17 mouse cellular contexts compared by ENCODE assay signal in genomic region chr5:76016086-76016485, GRCm38 (mm10). TPM values are rescaled to one million over a fixed set of nuclear protein-coding genes. Genes with fewer than 3 reads are reported as not detected.
DNase-seq lines count a peak whose midpoint lies in the region; ATAC-seq lines count a peak whose summit lies in the region.
"Had no signal": no experiment of that assay in that cellular context is flagged by ENCODE, and none has a peak within 500 bp of the region (broad histone marks: within the 10 kb centered on the region; RNA-seq: fewer than 3 reads in every experiment).

No protein-coding gene starts in this region.

- peak overlapping the region; percentile 52; the same call in 1 of the 2 replicates for H3K27ac ChIP-seq in heart, embryonic 10.5 days
- 0 out of 2 replicates have a peak overlapping the region, but pooled peaks have one; percentile 28 for H3K27ac ChIP-seq in kidney, embryonic 15.5 days
- no peak overlapping the region for H3K27ac ChIP-seq in hindbrain, embryonic 14.5 days
- H3K27ac ChIP-seq: forebrain, embryonic 15.5 days; limb, embryonic 12.5 days; midbrain, embryonic 12.5 days had no signal

- H3K9ac ChIP-seq in kidney, embryonic 15.5 days, result no peak overlapping the region
- no peak overlapping the region for H3K9ac ChIP-seq in hindbrain, embryonic 14.5 days
- H3K9ac ChIP-seq: forebrain, embryonic 15.5 days; limb, embryonic 12.5 days; midbrain, embryonic 12.5 days had no signal

- intact Hi-C loops in heart, postnatal 36 days (cut with DNase I), result no loop called here

- H3K4me3 ChIP-seq in heart, embryonic 10.5 days, result no peak overlapping the region
- H3K4me3 ChIP-seq in kidney, embryonic 15.5 days (replicated peaks), result no peak overlapping the region
- no peak overlapping the region for H3K4me3 ChIP-seq in hindbrain, embryonic 14.5 days (replicated peaks; ENCODE audit: low read length)
- H3K4me3 ChIP-seq: forebrain, embryonic 15.5 days; limb, embryonic 12.5 days; midbrain, embryonic 12.5 days; myocyte had no signal

- no peaks in the 10 kb centered on the region for H3K9me3 ChIP-seq in heart, embryonic 10.5 days
- no peaks in the 10 kb centered on the region for H3K9me3 ChIP-seq in kidney, embryonic 15.5 days (replicated peaks)
- H3K9me3 ChIP-seq in hindbrain, embryonic 14.5 days (ENCODE audit: control insufficient read depth, low read length), result no peaks in the 10 kb centered on the region
- H3K9me3 ChIP-seq: forebrain, embryonic 15.5 days; G1E; limb, embryonic 12.5 days; midbrain, embryonic 12.5 days had no signal

- WGBS in heart, embryonic 10.5 days, result 48% methylated on average over 8 of the region's 8 CpGs
- 17% methylated on average over 8 of the region's 8 CpGs for WGBS in kidney, embryonic 15.5 days
- WGBS in hindbrain, embryonic 14.5 days, result 77% methylated on average over 8 of the region's 8 CpGs

- H3K4me2 ChIP-seq in kidney, embryonic 15.5 days, result peak overlapping the region; percentile 15; the same call in 1 of the 2 replicates
- H3K4me2 ChIP-seq in hindbrain, embryonic 14.5 days (replicated peaks), result no peak overlapping the region
- H3K4me2 ChIP-seq: forebrain, embryonic 15.5 days; limb, embryonic 12.5 days; midbrain, embryonic 12.5 days had no signal

- no peak for DNase-seq in heart, embryonic 10.5 days (ENCODE audit: low spot score)
- DNase-seq in heart, postnatal 36 days, result no peak
- DNase-seq in adrenal gland, adult 8-10 months, result peak; percentile 45
- DNase-seq in adrenal gland, postnatal 36 days, result peak; percentile 57 to 58
- no peak for DNase-seq in yolk sac, embryonic 10.5 days (ENCODE audit: low spot score)
- no peak for DNase-seq in right cerebral cortex, postnatal 14 days
- no peak for DNase-seq in hindbrain, embryonic 14.5 days (ENCODE audit: low spot score)
- DNase-seq: cerebellum, adult 8-10 months; gastrocnemius, postnatal 10 days; lung, postnatal 14 days; thymus, adult 2 months had no signal

- no peaks in the 10 kb centered on the region for H3K4me1 ChIP-seq in heart, embryonic 10.5 days
- no peaks in the 10 kb centered on the region for H3K4me1 ChIP-seq in kidney, embryonic 15.5 days
- H3K4me1 ChIP-seq in hindbrain, embryonic 14.5 days (replicated peaks; ENCODE audit: control insufficient read depth, insufficient read depth, low read length), result no peaks in the 10 kb centered on the region
- H3K4me1 ChIP-seq: forebrain, embryonic 15.5 days; limb, embryonic 12.5 days; midbrain, embryonic 12.5 days had no signal

- 0 out of 2 replicates have a peak, but pooled peaks have one; percentile 25 for ATAC-seq in kidney, embryonic 15.5 days (replicated peaks; ENCODE audit: low FRiP score)
- ATAC-seq in hindbrain, embryonic 14.5 days (ENCODE audit: low FRiP score), result no peak
- ATAC-seq: forebrain, embryonic 15.5 days had no signal

- H3K36me3 ChIP-seq in heart, embryonic 10.5 days, result no peaks in the 10 kb centered on the region
- no peaks in the 10 kb centered on the region for H3K36me3 ChIP-seq in kidney, embryonic 15.5 days
- H3K36me3 ChIP-seq in hindbrain, embryonic 14.5 days (replicated peaks; ENCODE audit: control insufficient read depth, insufficient read depth), result no peaks in the 10 kb centered on the region
- H3K36me3 ChIP-seq: forebrain, embryonic 15.5 days; G1E; limb, embryonic 12.5 days; midbrain, embryonic 12.5 days had no signal

- H3K27me3 ChIP-seq in heart, embryonic 10.5 days (ENCODE audit: insufficient read depth, poor library complexity, severe bottlenecking), result no peaks in the 10 kb centered on the region
- H3K27me3 ChIP-seq in kidney, embryonic 15.5 days, result no peaks in the 10 kb centered on the region
- H3K27me3 ChIP-seq in hindbrain, embryonic 14.5 days (ENCODE audit: control insufficient read depth, insufficient read depth, low read length), result no peaks in the 10 kb centered on the region
- H3K27me3 ChIP-seq: forebrain, embryonic 15.5 days; limb, embryonic 12.5 days; midbrain, embryonic 12.5 days had no signal

RNA-seq across cellular contexts. Expression of gene Kdr, which starts 37.8 kb away (rescaled TPM):
- polyA plus RNA-seq in heart, embryonic 10.5 days (2016; fragmentation: Nextera tagmentation; extraction: Ambion mirVana), result 36.7 and 48.1 TPM in 2 replicates
- total RNA-seq in heart, postnatal 36 days (2021), result 100 to 1,000 TPM in 1 of 2 experiments, 10 to 100 TPM in 1; 80.1 to 100 TPM
- 100 to 1,000 TPM in 2 of 4 experiments, 10 to 100 TPM in 2; 75.8 to 125 (median 99.9) TPM for total RNA-seq in adrenal gland, adult 8-10 months (2022)
- 100 to 1,000 TPM in 1 of 2 experiments, 10 to 100 TPM in 1; 65.4 to 116 TPM for total RNA-seq in adrenal gland, postnatal 36 days (2021)
- polyA plus RNA-seq in kidney, embryonic 15.5 days (2015; fragmentation: Nextera tagmentation; extraction: Ambion mirVana), result 37.8 and 41.7 TPM in 2 replicates
- 25.8 and 29.0 TPM in 2 replicates for polyA plus RNA-seq in hindbrain, embryonic 14.5 days (2014; fragmentation: Nextera tagmentation; extraction: Ambion mirVana)
- polyA plus RNA-seq: G1E, myocyte had no signal

Comparison
In these comparisons a context has a peak if more than half of its experiments do, and no peak if none do; other contexts are left out.
1. DNase-seq: peak in adrenal gland, adult 8-10 months (single experiment) and adrenal gland, postnatal 36 days (2 of 2); none in heart, embryonic 10.5 days (single experiment), heart, postnatal 36 days (0 of 2), yolk sac, embryonic 10.5 days (single experiment), right cerebral cortex, postnatal 14 days (single experiment) and hindbrain, embryonic 14.5 days (single experiment).